Comparison of ENCODE assay signal across 10 mouse cellular contexts in the genomic region with DNA sequence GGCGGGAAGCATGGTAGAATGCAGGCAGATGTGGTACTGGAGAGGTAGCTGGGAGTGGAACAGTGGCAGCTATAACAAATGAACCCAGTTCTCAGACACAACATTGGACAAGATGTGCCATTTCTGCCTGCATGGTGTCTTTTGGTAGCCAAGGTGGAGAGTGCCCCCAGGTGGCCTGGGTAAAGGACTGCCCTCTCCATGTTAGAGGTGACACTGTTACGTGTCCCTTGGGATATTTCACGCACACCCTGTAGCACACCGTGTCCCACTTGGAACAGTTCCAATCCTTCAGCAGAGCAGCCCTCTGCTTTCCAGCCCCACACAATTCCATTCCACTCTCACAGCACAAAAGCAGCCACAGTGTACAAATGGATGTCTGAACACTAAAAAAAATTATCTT. TPM values are rescaled to one million over a fixed set of nuclear protein-coding genes. Genes with fewer than 3 reads are reported as not detected.
DNase-seq lines count a peak whose midpoint lies in the region; ATAC-seq and TF ChIP-seq lines count a peak whose summit lies in the region.
"Had no signal": no experiment of that assay in that cellular context is flagged by ENCODE, and none has a peak within 500 bp of the region (broad histone marks: within the 10 kb centered on the region; RNA-seq: fewer than 3 reads in every experiment).

No protein-coding gene starts in this region.

- H3K4me3 ChIP-seq in kidney, embryonic 14.5 days (ENCODE audit: low read length), result no peak overlapping the region
- no peak overlapping the region for H3K4me3 ChIP-seq in thymus, adult 2 months (ENCODE audit: control insufficient read depth, insufficient read depth, low read length)
- no peak overlapping the region for H3K4me3 ChIP-seq in intestine, postnatal 0 days (ENCODE audit: low read depth, low read length)
- H3K4me3 ChIP-seq: embryonic facial prominence, embryonic 15.5 days; limb, embryonic 15.5 days had no signal

- H3K27me3 ChIP-seq in kidney, embryonic 14.5 days (ENCODE audit: control insufficient read depth, insufficient read depth, low read length), result no peaks in the 10 kb centered on the region
- H3K27me3 ChIP-seq in thymus, adult 2 months (ENCODE audit: control insufficient read depth, insufficient read depth, low read length), result no peaks in the 10 kb centered on the region
- H3K27me3 ChIP-seq in intestine, postnatal 0 days (replicated peaks; ENCODE audit: control insufficient read depth, insufficient read depth, low read length), result no peaks in the 10 kb centered on the region
- H3K27me3 ChIP-seq: embryonic facial prominence, embryonic 15.5 days; limb, embryonic 15.5 days had no signal

- no peak for TF ChIP-seq POLR2A in thymus, adult 2 months (IDR thresholded peaks at IDR 0.05; ENCODE audit: control insufficient read depth, extremely low read depth, insufficient read depth, low read length, poor library complexity)

- TF ChIP-seq CTCF in thymus, adult 2 months (IDR thresholded peaks at IDR 0.05; ENCODE audit: borderline replicate concordance, control insufficient read depth, extremely low read depth, insufficient read depth, low read length, poor library complexity), result no peak
- TF ChIP-seq CTCF in intestine, postnatal 0 days (IDR thresholded peaks at IDR 0.05; ENCODE audit: low read depth), result peak; percentile 83

- peak; percentile 52 for DNase-seq in kidney, adult 9 months
- peak; percentile 44 for DNase-seq in thymus, adult 2 months
- DNase-seq in thymus, postnatal 0 days (ENCODE audit: low spot score), result no peak
- no peak for DNase-seq in right cerebral cortex, postnatal 25 days
- DNase-seq in embryo, embryonic 11 days, result no peak
- DNase-seq: cerebellum, adult 9-10 months had no signal

- H3K27ac ChIP-seq in kidney, embryonic 14.5 days (ENCODE audit: low read depth, low read length), result no peak overlapping the region
- H3K27ac ChIP-seq in thymus, adult 2 months (ENCODE audit: control insufficient read depth, insufficient read depth, low read length), result no peak overlapping the region
- no peak overlapping the region for H3K27ac ChIP-seq in intestine, postnatal 0 days (ENCODE audit: low read depth, low read length)
- H3K27ac ChIP-seq: embryonic facial prominence, embryonic 15.5 days; limb, embryonic 15.5 days had no signal

- no peak overlapping the region for H3K9ac ChIP-seq in kidney, embryonic 14.5 days (ENCODE audit: low read depth, low read length)
- H3K9ac ChIP-seq in intestine, postnatal 0 days (ENCODE audit: low read depth, low read length), result no peak overlapping the region
- H3K9ac ChIP-seq: embryonic facial prominence, embryonic 15.5 days; limb, embryonic 15.5 days had no signal

- no peaks in the 10 kb centered on the region for H3K9me3 ChIP-seq in kidney, embryonic 14.5 days (ENCODE audit: control insufficient read depth, low read length)
- H3K9me3 ChIP-seq in intestine, postnatal 0 days (ENCODE audit: control insufficient read depth), result no peaks in the 10 kb centered on the region
- H3K9me3 ChIP-seq: embryonic facial prominence, embryonic 15.5 days; limb, embryonic 15.5 days had no signal

- no peak overlapping the region for H3K4me2 ChIP-seq in kidney, embryonic 14.5 days (replicated peaks; ENCODE audit: low read depth, low read length)
- no peak overlapping the region for H3K4me2 ChIP-seq in intestine, postnatal 0 days (replicated peaks; ENCODE audit: low read depth)
- H3K4me2 ChIP-seq: embryonic facial prominence, embryonic 15.5 days; limb, embryonic 15.5 days had no signal

- no peaks in the 10 kb centered on the region for H3K36me3 ChIP-seq in kidney, embryonic 14.5 days (ENCODE audit: control insufficient read depth, insufficient read depth, low read length)
- no peaks in the 10 kb centered on the region for H3K36me3 ChIP-seq in thymus, adult 2 months (ENCODE audit: control insufficient read depth, insufficient read depth, low read length)
- H3K36me3 ChIP-seq in intestine, postnatal 0 days (ENCODE audit: control insufficient read depth, insufficient read depth), result no peaks in the 10 kb centered on the region
- H3K36me3 ChIP-seq: embryonic facial prominence, embryonic 15.5 days; limb, embryonic 15.5 days had no signal

- H3K4me1 ChIP-seq in kidney, embryonic 14.5 days (ENCODE audit: control insufficient read depth, insufficient read depth, low read length), result no peaks in the 10 kb centered on the region
- peaks cover 7% of the 10 kb centered on the region for H3K4me1 ChIP-seq in thymus, adult 2 months (replicated peaks; ENCODE audit: control insufficient read depth, insufficient read depth, low read length)
- 0 out of 2 replicates have a peak, but pooled peaks cover 3% of the 10 kb centered on the region for H3K4me1 ChIP-seq in intestine, postnatal 0 days (replicated peaks; ENCODE audit: control insufficient read depth, insufficient read depth, low read length)
- H3K4me1 ChIP-seq: embryonic facial prominence, embryonic 15.5 days; limb, embryonic 15.5 days had no signal

- ATAC-seq in kidney, embryonic 14.5 days (ENCODE audit: low FRiP score, low TSS enrichment), result no peak
- peak; percentile 61 for ATAC-seq in intestine, postnatal 0 days

- 63% methylated on average over 4 of the region's 4 CpGs for WGBS in kidney, embryonic 14.5 days
- 84% methylated on average over 4 of the region's 4 CpGs for WGBS in thymus, adult 2 months
- 48% methylated on average over 4 of the region's 4 CpGs for WGBS in intestine, postnatal 0 days

RNA-seq across cellular contexts. Expression of gene Thnsl2, which starts 18.0 kb away (rescaled TPM):
- polyA plus RNA-seq in kidney, embryonic 14.5 days (2014; fragmentation: Nextera tagmentation; extraction: Ambion mirVana), result 21.4 and 25.7 TPM in 2 replicates
- 3.9 and 4.6 TPM in 2 replicates for polyA plus RNA-seq in thymus, adult 2 months (2012; rRNA removed)
- 7.8 and 11.3 TPM in 2 replicates for polyA plus RNA-seq in thymus, postnatal 0 days (2015; fragmentation: Nextera tagmentation; extraction: Ambion mirVana)
- polyA plus RNA-seq in intestine, postnatal 0 days (2015; fragmentation: Nextera tagmentation; extraction: Ambion mirVana), result 55.8 and 68.8 TPM in 2 replicates

RNA-seq across cellular contexts. Expression of gene Fabp1, which starts 37.4 kb away (rescaled TPM):
- 0.43 TPM in 1 of 2 replicates, not detected in the other for polyA plus RNA-seq in kidney, embryonic 14.5 days (2014; fragmentation: Nextera tagmentation; extraction: Ambion mirVana)
- polyA plus RNA-seq in thymus, adult 2 months (2012; rRNA removed), result 0.47 and 2.2 TPM in 2 replicates
- polyA plus RNA-seq in thymus, postnatal 0 days (2015; fragmentation: Nextera tagmentation; extraction: Ambion mirVana), result 1.3 and 2.3 TPM in 2 replicates
- polyA plus RNA-seq in intestine, postnatal 0 days (2015; fragmentation: Nextera tagmentation; extraction: Ambion mirVana), result 14,893 and 15,612 TPM in 2 replicates

Comparison
In these comparisons a context has a peak if more than half of its experiments do, and no peak if none do; other contexts are left out.
1. DNase-seq: peak in kidney, adult 9 months (single experiment) and thymus, adult 2 months (single experiment); none in thymus, postnatal 0 days (single experiment), right cerebral cortex, postnatal 25 days (single experiment) and embryo, embryonic 11 days (single experiment).
2. RNA of gene Fabp1, which starts 37.4 kb away (polyA plus RNA-seq): 14,893 to 15,612 TPM in intestine, postnatal 0 days; 1.3 to 2.3 TPM in thymus, postnatal 0 days, 0.47 to 2.2 TPM in thymus, adult 2 months and 0.43 TPM in kidney, embryonic 14.5 days; every median in the first group is over 1,000 times any median in the second.